In genomic region chr6:72671129-72671528, GRCm38 (mm10) we compare ENCODE assay signal across 11 mouse cellular contexts. TPM values are rescaled to one million over a fixed set of nuclear protein-coding genes. Genes with fewer than 3 reads are reported as not detected.
DNase-seq lines count a peak whose midpoint lies in the region; ATAC-seq and TF ChIP-seq lines count a peak whose summit lies in the region.
"Had no signal": no experiment of that assay in that cellular context is flagged by ENCODE, and none has a peak within 500 bp of the region (broad histone marks: within the 10 kb centered on the region; RNA-seq: fewer than 3 reads in every experiment).

No protein-coding gene starts in this region.

- H3K4me2 ChIP-seq in embryonic facial prominence, embryonic 13.5 days, result no peak overlapping the region
- H3K4me2 ChIP-seq in liver, postnatal 0 days (ENCODE audit: low read depth, low read length), result no peak overlapping the region
- no peak overlapping the region for H3K4me2 ChIP-seq in liver, embryonic 11.5 days
- H3K4me2 ChIP-seq in heart, embryonic 15.5 days, result peak overlapping the region; percentile 34
- no peak overlapping the region for H3K4me2 ChIP-seq in stomach, embryonic 14.5 days (replicated peaks; ENCODE audit: low read depth, low read length)
- H3K4me2 ChIP-seq: limb, embryonic 15.5 days had no signal

- no peak for TF ChIP-seq CTCF in liver, postnatal 0 days (IDR thresholded peaks at IDR 0.05; ENCODE audit: low read depth)

- no peak for DNase-seq in embryonic facial prominence, embryonic 10.5 days (ENCODE audit: low spot score)
- no peak for DNase-seq in liver, postnatal 0 days
- no peak for DNase-seq in liver, embryonic 11.5 days (ENCODE audit: low spot score)
- no peak for DNase-seq in left cerebral cortex, adult 11 months (ENCODE audit: low spot score)
- DNase-seq in ovary, postnatal 14 days (ENCODE audit: low spot score), result no peak
- DNase-seq: cerebellum, postnatal 36 days; forebrain, postnatal 0 days had no signal

- H3K4me1 ChIP-seq in embryonic facial prominence, embryonic 13.5 days, result peaks cover 87% of the 10 kb centered on the region
- peaks cover 64% of the 10 kb centered on the region for H3K4me1 ChIP-seq in embryonic facial prominence, embryonic 10.5 days
- H3K4me1 ChIP-seq in liver, postnatal 0 days (ENCODE audit: insufficient read depth), result no peaks in the 10 kb centered on the region
- H3K4me1 ChIP-seq in liver, embryonic 11.5 days (replicated peaks; ENCODE audit: control insufficient read depth, insufficient read depth, low read length), result peaks cover 3% of the 10 kb centered on the region; the same call in 1 of the 2 replicates
- peaks cover 33% of the 10 kb centered on the region for H3K4me1 ChIP-seq in heart, embryonic 15.5 days (replicated peaks)
- H3K4me1 ChIP-seq in stomach, embryonic 14.5 days (ENCODE audit: control insufficient read depth, insufficient read depth, low read length), result peaks cover 28% of the 10 kb centered on the region

- no peaks in the 10 kb centered on the region for H3K27me3 ChIP-seq in embryonic facial prominence, embryonic 13.5 days
- H3K27me3 ChIP-seq in embryonic facial prominence, embryonic 10.5 days (replicated peaks; ENCODE audit: low read depth, poor library complexity, severe bottlenecking), result no peaks in the 10 kb centered on the region
- H3K27me3 ChIP-seq in liver, postnatal 0 days (ENCODE audit: insufficient read depth, low read length), result no peaks in the 10 kb centered on the region
- H3K27me3 ChIP-seq in liver, embryonic 11.5 days (replicated peaks; ENCODE audit: control insufficient read depth, insufficient read depth, low read length), result no peaks in the 10 kb centered on the region
- H3K27me3 ChIP-seq in heart, embryonic 15.5 days, result no peaks in the 10 kb centered on the region
- H3K27me3 ChIP-seq in stomach, embryonic 14.5 days (ENCODE audit: control insufficient read depth, insufficient read depth, low read length), result no peaks in the 10 kb centered on the region
- H3K27me3 ChIP-seq: limb, embryonic 15.5 days had no signal

- TF ChIP-seq EP300 in liver, postnatal 0 days (IDR thresholded peaks at IDR 0.05; ENCODE audit: low read depth), result no peak; the same call in 1 of the 2 replicates

- ATAC-seq in embryonic facial prominence, embryonic 13.5 days (ENCODE audit: insufficient number of reproducible peaks, insufficient read depth, low FRiP score, low TSS enrichment, low read depth), result no peak
- peak; percentile 27; the same call in 1 of the 2 replicates for ATAC-seq in liver, postnatal 0 days
- no peak for ATAC-seq in liver, embryonic 11.5 days (replicated peaks; ENCODE audit: low FRiP score)
- peak; percentile 66 for ATAC-seq in heart, embryonic 15.5 days (replicated peaks; ENCODE audit: insufficient number of reproducible peaks, insufficient read depth, low FRiP score, low read depth)
- no peak for ATAC-seq in stomach, embryonic 14.5 days (ENCODE audit: insufficient number of reproducible peaks, insufficient read depth, low FRiP score, low read depth)
- ATAC-seq: forebrain, postnatal 0 days had no signal

- H3K27ac ChIP-seq in embryonic facial prominence, embryonic 13.5 days, result peak overlapping the region; percentile 33; the same call in 1 of the 2 replicates
- H3K27ac ChIP-seq in embryonic facial prominence, embryonic 10.5 days (replicated peaks), result no peak overlapping the region
- H3K27ac ChIP-seq in liver, postnatal 0 days (ENCODE audit: low read depth), result no peak overlapping the region
- no peak overlapping the region for H3K27ac ChIP-seq in liver, embryonic 11.5 days (ENCODE audit: low read depth, low read length)
- H3K27ac ChIP-seq in heart, embryonic 15.5 days, result peak overlapping the region; percentile 62
- peak overlapping the region; percentile 15; the same call in 1 of the 2 replicates for H3K27ac ChIP-seq in stomach, embryonic 14.5 days (ENCODE audit: low read length)
- H3K27ac ChIP-seq: limb, embryonic 15.5 days had no signal

- H3K36me3 ChIP-seq in embryonic facial prominence, embryonic 13.5 days, result peaks cover 6% of the 10 kb centered on the region; the same call in 1 of the 2 replicates
- peaks cover 6% of the 10 kb centered on the region; the same call in 1 of the 2 replicates for H3K36me3 ChIP-seq in embryonic facial prominence, embryonic 10.5 days (replicated peaks)
- H3K36me3 ChIP-seq in liver, postnatal 0 days (replicated peaks; ENCODE audit: insufficient read depth, low read length), result no peaks in the 10 kb centered on the region
- no peaks in the 10 kb centered on the region for H3K36me3 ChIP-seq in liver, embryonic 11.5 days (ENCODE audit: control insufficient read depth, insufficient read depth, low read length)
- no peaks in the 10 kb centered on the region for H3K36me3 ChIP-seq in heart, embryonic 15.5 days
- H3K36me3 ChIP-seq in stomach, embryonic 14.5 days (ENCODE audit: control insufficient read depth, insufficient read depth, low read length), result no peaks in the 10 kb centered on the region
- H3K36me3 ChIP-seq: limb, embryonic 15.5 days had no signal

- WGBS in embryonic facial prominence, embryonic 13.5 days, result 79% methylated on average over 8 of the region's 8 CpGs
- WGBS in embryonic facial prominence, embryonic 10.5 days, result 77% methylated on average over 8 of the region's 8 CpGs
- 54% methylated on average over 8 of the region's 8 CpGs for WGBS in liver, postnatal 0 days (ENCODE audit: insufficient replicate concordance)
- WGBS in liver, embryonic 11.5 days, result 48% methylated on average over 8 of the region's 8 CpGs
- 13% methylated on average over 8 of the region's 8 CpGs for WGBS in heart, embryonic 15.5 days
- 62% methylated on average over 8 of the region's 8 CpGs for WGBS in stomach, embryonic 14.5 days

- H3K9ac ChIP-seq in embryonic facial prominence, embryonic 13.5 days, result no peak overlapping the region
- H3K9ac ChIP-seq in liver, postnatal 0 days (replicated peaks), result no peak overlapping the region
- H3K9ac ChIP-seq in liver, embryonic 11.5 days (ENCODE audit: low read depth, low read length), result no peak overlapping the region
- no peak overlapping the region for H3K9ac ChIP-seq in heart, embryonic 15.5 days
- H3K9ac ChIP-seq in stomach, embryonic 14.5 days (replicated peaks; ENCODE audit: low read depth, low read length), result no peak overlapping the region
- H3K9ac ChIP-seq: forebrain, postnatal 0 days; limb, embryonic 15.5 days had no signal

- no peaks in the 10 kb centered on the region for H3K9me3 ChIP-seq in embryonic facial prominence, embryonic 13.5 days
- no peaks in the 10 kb centered on the region for H3K9me3 ChIP-seq in embryonic facial prominence, embryonic 10.5 days
- no peaks in the 10 kb centered on the region for H3K9me3 ChIP-seq in liver, postnatal 0 days (ENCODE audit: low read length)
- H3K9me3 ChIP-seq in liver, embryonic 11.5 days (ENCODE audit: control insufficient read depth, low read length), result no peaks in the 10 kb centered on the region
- H3K9me3 ChIP-seq in heart, embryonic 15.5 days (replicated peaks), result no peaks in the 10 kb centered on the region
- H3K9me3 ChIP-seq in stomach, embryonic 14.5 days (ENCODE audit: control insufficient read depth, low read depth, low read length), result no peaks in the 10 kb centered on the region
- H3K9me3 ChIP-seq: limb, embryonic 15.5 days had no signal

- H3K4me3 ChIP-seq in embryonic facial prominence, embryonic 13.5 days, result no peak overlapping the region
- no peak overlapping the region for H3K4me3 ChIP-seq in embryonic facial prominence, embryonic 10.5 days
- no peak overlapping the region for H3K4me3 ChIP-seq in liver, postnatal 0 days (ENCODE audit: low read depth, low read length)
- H3K4me3 ChIP-seq in liver, embryonic 11.5 days (ENCODE audit: low read depth, low read length), result no peak overlapping the region
- H3K4me3 ChIP-seq in heart, embryonic 15.5 days, result peak overlapping the region; percentile 13; the same call in 1 of the 2 replicates
- no peak overlapping the region for H3K4me3 ChIP-seq in stomach, embryonic 14.5 days (ENCODE audit: low read depth, low read length)
- H3K4me3 ChIP-seq: limb, embryonic 15.5 days had no signal

RNA-seq across cellular contexts. Expression of gene Tgoln1, which starts 54.3 kb away (rescaled TPM):
- 21.9 and 24.5 TPM in 2 replicates for polyA plus RNA-seq in embryonic facial prominence, embryonic 13.5 days (2015; fragmentation: Nextera tagmentation; extraction: Ambion mirVana)
- polyA plus RNA-seq in embryonic facial prominence, embryonic 10.5 days (2016; fragmentation: Nextera tagmentation; extraction: Ambion mirVana), result 26.2 and 27.9 TPM in 2 replicates
- polyA plus RNA-seq in liver, postnatal 0 days (2015; fragmentation: Nextera tagmentation; extraction: Ambion mirVana), result 21.5 and 23.2 TPM in 2 replicates
- polyA plus RNA-seq in liver, embryonic 11.5 days (2014; fragmentation: Nextera tagmentation; extraction: Ambion mirVana), result 28.4 and 30.3 TPM in 2 replicates
- polyA plus RNA-seq in heart, embryonic 15.5 days (2015; fragmentation: Nextera tagmentation; extraction: Ambion mirVana), result 22.7 and 24.4 TPM in 2 replicates
- polyA plus RNA-seq in stomach, embryonic 14.5 days (2014; fragmentation: Nextera tagmentation; extraction: Ambion mirVana), result 38.9 and 39.3 TPM in 2 replicates

Comparison
In these comparisons a context has a peak if more than half of its experiments do, and no peak if none do; other contexts are left out.
1. ATAC-seq: peak in liver, postnatal 0 days (single experiment) and heart, embryonic 15.5 days (single experiment); none in embryonic facial prominence, embryonic 13.5 days (single experiment), liver, embryonic 11.5 days (single experiment) and stomach, embryonic 14.5 days (single experiment).
2. H3K27ac ChIP-seq: peak in embryonic facial prominence, embryonic 13.5 days (single experiment), heart, embryonic 15.5 days (single experiment) and stomach, embryonic 14.5 days (single experiment); none in embryonic facial prominence, embryonic 10.5 days (single experiment), liver, postnatal 0 days (single experiment) and liver, embryonic 11.5 days (single experiment).